Mouse (Mus musculus): ENCODE data around the gene Smpd4.
"Not testable (repeated sequence)": the region's sequence is repeated elsewhere in the genome, so short reads cannot be mapped to it uniquely, and the experiment has no call there.

Smpd4 gene

DNA sequence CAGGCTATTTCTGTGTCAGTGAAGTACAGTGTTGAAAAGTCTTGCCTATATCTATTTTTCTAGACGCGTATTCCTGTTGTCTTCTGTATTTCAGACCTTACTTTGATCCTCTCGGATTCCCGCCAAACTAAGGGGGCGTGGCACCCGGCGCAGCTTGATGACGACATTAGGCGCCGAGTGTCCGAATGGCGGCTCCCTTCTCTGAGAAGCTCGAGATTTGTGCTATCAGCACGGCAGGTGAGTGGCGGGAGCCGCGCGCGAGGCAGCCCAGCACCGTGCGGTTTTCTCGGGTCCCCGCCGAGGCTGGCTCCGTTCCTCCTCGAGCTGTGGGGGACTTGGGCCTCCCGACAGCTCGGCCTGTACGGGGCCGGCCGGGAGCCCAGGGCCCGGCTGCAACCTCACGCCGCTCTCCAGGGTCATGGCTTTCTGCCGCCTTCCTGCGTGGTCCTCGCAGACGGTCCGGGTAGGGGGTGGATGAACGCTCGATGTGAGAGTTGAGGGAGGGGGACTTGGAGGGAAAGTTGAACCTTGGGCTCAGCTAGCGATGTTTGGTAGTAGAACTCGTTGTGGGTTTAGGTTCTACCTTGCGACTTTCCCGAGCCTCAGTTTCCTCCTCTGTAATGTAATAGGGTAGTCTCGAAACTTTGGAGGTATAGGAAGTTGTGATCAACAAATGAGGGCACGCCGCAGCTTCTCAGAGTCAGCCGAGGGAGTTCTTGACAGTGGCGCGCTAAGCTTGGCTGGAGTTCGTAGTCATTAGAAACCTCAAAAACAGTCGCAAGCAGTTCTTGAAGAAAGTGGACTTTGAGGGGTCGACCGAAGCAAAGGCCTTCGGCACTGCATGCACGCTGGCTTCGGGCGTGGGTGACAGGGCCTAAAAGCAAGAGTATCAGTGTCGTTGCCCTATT is at the start of gene Smpd4:
TSS of gene Smpd4 (plus strand) at position 157 of the 908 bp plus-strand sequence.
- peak; percentile 93 for DNase-seq (ENCODE audit: low read depth)

DNA sequence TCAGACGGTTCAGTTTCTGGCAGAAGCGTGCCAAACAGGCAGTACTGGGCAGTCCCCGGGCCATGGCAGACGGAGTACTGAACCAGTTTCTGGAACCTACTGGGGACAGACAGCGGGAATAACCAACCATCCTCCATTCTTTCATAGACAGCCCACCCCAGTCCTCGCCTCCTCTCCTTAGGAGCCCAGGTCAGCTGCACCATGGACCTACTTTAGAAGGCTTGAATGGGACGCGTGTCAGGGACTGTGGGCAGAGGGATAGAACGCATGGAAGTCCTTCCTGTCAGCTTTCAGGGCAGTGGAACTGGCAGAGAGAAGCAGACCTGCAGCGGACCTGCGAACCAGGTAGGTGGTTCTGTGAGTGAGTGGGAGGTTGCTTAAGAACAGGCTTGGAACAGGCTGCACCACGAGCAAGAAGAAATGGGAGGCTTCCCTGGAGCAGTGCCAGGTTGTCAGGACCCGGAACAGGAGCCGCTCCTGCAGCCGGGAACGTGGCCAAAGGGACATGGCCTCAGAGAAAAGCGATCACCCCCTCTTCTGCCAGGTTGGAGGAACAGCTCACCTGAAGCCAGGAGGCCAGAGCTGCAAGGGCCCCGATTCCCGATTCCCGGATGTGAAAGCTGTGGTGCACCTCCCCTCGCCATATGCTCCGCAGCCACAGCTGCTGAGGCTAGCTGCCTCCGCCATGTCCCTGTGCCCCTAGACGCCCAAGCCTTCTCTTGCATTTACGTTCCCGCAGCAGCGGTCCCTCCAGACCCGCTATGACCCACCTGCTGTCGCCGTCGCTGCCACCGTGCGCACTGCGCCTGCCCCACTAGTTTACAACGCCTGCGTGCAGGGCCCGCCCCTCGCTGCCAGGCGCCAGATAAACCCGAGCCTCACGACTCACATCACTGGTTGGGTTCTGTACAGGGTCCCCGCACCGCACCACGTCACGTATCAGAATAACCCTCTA is 43.0 kb upstream of the Smpd4 start:
- DNase-seq (ENCODE audit: low read depth), result no peak

DNA sequence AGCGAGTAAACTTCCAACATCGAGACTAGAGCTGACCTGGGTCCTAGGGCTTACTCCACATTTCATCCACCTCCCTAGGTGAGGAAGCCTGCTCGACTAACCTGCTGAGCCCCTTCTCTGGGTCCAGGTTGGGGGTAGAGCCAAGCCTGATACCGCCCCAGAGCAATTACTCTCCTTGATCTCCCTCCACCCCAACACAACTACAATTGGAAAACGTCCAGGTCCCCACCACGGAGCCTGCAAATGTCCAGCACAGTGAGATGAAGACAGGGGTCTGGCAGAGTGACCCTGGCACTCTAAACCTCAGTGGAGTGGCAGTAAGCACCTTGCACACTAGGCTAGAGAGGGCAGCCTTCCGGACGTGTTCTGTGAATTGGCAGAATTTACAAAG is 42.3 kb upstream of the Smpd4 start:
- no peak for DNase-seq (ENCODE audit: low read depth)

DNA sequence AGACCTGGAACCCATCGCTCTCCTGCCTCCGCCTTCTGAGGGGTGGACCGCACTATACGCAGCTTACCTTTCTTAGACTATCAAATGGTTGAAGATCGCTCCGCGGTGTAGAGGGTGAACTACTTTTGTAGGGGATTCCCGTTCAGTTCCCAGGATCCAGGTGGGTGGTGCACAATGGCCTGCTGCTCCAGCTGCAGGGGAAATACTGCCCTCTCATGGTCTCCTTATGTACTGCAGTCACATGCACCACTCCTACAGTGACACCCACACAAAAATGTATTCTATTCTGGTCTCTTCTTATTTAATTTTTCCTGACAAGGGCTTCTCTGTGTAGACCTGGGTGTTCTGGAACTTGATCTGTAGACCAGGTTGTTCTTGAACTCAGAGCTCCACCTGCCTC is 36.1 kb upstream of the Smpd4 start, which contains the start of gene Slc7a4:
TSS of gene Slc7a4 (minus strand) at position 151 of the 400 bp plus-strand sequence.
- DNase-seq (ENCODE audit: low read depth), result peak; percentile 42

DNA sequence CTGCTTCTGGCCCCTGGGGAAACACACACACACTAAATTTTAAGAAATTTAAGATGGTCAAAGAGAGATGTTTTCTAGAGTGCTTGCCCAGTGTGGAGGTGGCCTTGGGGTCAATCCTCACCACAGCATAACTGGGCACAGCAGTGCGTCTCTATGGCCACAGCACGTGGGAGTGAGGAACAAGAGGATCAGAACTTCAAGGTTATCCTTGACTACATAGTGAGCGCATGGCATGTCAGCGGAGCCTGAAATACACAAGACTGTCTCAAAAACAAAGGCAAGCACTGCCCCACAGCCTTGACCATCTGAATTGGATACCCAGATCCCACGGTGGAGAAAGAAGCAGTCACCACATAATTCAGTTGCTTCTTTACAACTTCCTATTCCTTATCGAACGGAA is 34.6 kb upstream of the Smpd4 start:
- no peak for DNase-seq (ENCODE audit: low read depth)

DNA sequence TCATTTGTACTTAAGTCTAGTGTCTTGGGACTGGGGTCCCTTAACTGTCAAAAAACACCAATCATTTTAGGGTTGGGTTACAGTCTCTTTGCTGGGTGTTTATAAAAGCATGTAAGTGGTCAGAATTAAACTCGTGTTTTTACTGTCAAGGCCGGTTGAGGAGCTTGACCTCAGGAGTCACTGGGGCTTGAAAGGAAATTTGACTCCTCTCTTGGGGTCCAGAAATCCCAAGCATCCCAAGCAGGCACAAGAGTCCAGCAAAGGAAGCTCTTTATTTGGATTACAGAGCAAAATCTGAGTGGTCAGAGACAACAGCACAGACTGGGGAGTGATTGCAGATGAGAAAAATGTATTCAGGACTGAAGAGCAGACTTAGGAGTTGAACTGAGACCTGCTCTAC is 28.4 kb upstream of the Smpd4 start:
- no peak for DNase-seq (ENCODE audit: low read depth)

DNA sequence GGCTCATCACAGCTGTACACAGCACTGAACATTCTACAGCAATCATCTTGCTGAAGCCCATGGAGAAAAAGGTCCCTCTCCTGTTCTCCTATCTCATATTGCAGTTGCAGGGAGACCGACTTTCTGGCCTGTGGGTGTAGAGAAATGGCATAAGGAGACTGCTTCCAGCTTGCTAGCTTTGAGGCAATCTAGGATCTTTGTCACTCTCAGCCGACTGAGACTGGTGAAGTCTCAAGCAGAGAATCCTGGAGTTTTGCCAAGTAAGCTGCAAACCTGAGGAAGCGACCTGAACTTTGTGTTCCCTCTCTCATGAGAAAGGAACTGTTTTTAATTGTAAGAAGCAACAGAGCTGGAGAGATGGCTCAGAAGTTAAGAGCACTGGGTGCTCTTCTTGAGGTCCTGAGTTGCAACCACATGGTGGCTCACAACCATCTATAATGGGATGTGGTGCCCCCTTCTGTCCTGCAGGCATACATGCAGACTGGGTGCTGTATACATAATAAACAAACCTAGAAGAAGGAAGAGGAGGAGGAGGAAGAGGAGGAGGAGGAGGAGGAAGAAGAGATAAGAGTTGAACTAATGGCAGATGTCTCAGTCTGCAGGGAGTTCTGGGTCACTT is 18.1 kb upstream of the Smpd4 start:
- no peak for DNase-seq (ENCODE audit: low read depth)

DNA sequence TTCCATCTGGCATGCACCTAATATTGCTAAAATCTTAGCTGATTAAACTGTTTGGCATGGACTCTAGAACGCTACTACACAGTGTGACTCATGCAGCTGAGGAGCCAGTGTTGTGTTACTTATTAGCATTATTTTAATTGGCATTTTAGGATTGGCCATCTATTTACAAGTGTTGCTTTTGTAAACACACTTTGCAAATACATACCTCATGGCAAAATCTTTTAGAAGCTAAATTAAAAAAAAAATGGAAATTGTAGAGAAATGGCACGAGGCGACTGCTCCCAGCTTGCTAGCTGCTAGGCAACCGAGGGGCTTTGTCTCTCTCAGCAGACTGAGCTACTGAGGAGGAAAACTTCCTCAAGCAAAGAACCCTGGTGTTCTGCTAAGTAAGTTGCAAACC is 14.2 kb upstream of the Smpd4 start:
- no peak for DNase-seq (ENCODE audit: low read depth)

DNA sequence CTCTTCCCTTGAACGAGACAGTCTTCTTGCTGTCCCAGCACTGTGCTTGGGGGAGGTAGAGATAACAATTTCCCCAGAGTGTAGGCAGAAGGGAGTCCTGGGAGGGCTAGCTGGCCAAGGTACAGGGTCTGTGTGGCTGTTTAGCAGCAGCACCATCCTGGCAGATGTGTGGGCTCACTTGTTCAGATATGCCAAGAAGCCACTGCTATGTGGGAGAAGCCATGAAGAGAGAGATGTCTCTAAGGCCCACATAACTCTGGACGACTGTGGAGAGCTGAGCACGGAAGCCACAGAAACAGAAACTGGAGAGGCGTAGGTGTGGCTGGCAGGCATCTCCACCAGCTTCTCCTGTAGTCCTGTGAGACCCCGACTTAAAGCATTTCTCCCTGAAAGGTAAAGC is 13.5 kb upstream of the Smpd4 start:
- no peak for DNase-seq (ENCODE audit: low read depth)

DNA sequence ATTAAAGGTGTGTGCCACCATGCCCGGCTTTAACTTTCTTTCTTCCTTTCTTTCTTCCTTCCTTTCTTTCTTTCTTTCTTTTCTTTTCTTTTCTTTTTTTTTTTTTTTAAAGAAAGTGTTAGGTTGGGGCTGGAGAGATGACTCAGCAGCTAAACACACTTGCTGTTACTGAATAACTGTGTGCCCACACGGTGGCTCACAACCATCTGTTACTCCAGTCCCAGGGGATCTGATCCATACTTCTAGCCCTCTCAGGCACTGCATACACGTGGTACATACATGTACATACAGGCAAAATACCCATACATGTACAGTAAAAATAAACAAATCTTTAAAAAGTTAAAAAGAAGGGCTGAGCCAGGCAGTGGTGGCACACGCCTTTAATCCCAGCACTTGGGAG is 7.8 kb upstream of the Smpd4 start:
- DNase-seq (ENCODE audit: low read depth), result no peak

DNA sequence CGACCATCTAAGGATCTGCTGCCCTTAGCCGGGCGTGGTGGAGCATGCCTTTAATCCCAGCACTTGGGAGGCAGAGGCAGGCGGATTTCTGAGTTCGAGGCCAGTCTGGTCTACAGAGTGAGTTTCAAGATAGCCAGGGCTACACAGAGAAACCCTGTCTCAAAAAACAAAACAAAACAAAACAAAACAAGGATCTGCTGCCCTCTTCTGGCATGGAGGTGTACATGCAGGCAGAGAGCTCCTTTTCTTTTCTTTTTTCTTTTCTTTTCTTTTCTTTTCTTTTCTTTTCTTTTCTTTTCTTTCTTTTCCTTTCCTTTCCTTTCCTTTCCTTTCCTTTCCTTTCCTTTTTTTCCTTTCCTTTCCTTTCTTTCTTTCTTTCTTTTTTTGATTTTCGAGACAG is 4.4 kb upstream of the Smpd4 start:
- DNase-seq (ENCODE audit: low read depth), result not testable (repeated sequence)

DNA sequence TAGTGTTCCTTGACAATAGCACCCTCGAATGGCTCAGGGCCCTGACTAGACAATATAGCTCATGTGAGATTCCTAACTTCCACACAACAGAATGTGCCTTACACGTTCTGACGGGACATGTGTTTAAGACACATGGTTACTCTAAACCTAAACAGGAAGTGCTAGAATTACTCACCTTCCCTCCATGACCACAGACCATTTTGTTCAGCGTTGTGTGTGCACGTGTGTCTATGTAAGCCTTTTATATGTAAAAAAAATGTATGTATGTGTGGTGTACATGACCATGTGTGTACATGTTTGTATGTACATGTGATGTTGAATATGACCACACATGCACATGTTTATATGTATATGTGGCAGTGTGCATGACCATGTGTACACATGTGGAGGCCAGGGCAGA is 2.9 kb upstream of the Smpd4 start:
- DNase-seq (ENCODE audit: low read depth), result no peak

DNA sequence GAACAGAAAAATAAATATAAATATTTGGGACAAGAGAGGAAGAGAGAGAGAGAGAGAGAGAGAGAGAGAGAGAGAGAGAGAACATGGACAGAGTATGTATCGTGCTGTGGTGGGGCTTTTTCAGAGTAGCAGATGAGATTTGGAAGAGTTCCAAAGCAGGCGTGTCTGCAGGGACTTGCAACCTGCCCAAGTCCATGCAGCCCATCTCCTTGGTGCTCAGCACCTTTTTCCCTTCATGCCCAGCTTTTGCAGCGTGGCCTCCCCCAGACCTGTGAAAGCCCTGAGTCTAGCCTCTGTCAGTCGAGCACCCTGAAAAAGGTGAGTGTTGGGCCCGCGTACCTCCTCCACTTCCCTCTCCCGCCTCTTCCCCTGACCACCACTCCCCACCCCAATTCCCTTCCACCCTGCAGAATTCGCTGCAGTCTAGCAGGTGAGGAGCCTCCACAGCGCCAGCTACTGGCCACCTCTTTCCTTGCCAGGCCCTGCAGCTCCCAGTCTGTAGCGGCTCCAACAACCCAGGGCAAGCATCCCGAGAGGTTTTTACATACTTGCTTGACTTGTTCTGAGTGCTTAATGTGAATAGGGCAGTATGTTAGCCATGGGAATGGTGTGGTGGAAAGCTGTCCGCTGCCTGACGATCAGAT is 1.1 kb upstream of the Smpd4 start:
- no peak for DNase-seq (ENCODE audit: low read depth)

DNA sequence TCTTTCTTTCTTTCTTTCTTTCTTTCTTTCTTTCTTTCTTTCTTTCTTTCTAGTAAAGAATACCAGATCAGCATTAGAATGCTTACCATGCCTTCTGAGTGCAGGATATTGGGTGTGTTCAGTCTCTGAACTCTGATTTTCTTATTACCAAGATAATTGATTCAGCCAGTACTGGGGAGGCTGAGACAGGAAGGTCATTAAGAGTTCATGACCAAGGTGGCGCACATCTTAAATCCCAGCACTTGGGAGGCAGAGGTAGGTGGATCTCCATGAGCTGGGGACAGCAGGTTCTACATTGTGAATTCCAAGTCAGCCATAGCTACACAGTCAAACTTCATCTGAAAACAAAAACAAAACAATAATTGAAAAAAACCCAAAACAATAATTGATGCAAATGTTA is 2.8 kb downstream of the Smpd4 start:
- DNase-seq (ENCODE audit: low read depth), result no peak

DNA sequence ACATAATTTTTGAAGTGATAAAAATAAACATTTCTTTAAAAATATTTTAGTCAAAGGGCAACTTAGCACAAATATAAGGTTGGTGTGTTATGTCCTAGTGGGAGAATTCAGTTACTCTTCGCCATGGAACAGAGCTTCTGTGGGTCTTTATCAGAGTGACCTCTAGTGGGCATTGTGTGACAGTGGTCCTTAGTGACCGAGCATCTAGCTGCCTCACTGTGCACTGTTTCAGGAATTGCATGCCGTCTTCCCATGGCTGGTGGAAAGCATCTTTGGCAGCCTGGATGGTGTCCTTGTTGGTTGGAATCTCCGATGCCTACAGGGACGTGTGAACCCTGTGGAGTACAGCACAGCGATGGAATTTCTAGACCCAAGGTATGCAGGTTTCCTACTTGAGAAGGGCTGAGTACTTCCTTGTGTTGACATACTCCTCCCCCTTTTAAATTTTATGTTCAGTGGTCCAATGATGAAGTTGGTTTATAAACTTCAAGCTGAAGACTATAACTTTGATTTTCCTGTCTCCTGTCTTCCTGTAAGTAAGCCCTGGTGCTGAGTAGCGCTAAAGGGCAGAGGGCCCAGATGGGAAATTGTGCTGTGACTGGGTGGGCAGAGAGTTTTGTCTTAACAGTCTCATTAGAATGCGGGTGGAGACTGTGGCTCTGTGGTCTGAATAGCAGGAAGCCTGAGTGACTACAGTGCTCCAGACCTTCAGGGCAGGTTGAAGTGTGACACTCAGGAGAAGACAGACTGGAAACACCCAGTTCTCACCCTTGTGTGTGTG is 6.5 kb downstream of the Smpd4 start:
- DNase-seq (ENCODE audit: low read depth), result no peak

DNA sequence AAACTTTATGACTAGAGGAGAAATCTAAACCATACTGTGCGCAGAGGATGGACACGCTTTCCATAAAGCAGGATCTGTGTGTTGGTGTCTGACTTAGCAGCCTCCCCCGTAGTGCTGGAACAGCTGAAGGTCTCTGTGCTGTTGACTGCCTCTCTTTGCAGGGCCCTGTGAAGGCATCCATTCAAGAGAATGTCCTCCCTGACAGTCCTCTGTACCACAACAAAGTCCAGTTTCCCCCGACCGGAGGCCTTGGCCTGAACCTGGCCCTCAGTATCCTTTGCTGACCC is 7.1 kb downstream of the Smpd4 start:
- no peak for DNase-seq (ENCODE audit: low read depth)

DNA sequence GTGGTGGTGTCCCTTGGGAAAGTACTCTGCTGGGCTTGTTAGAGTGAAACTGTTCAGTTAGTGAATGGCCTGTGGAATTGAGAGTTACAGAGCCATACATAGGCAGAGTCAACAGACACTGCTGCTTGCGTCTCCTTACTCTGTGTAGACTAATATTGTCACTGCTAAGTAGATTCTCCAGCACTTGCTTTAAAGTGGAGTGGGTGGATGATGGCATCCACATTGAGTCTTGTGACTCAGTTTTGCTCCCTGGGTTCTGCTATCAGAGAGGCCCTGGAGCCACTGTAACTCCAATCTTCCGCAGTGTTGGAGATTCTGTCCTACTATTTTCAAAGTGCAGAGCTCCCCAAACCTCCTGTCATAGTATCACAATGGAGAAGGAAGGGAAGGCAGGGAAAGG is 13.4 kb downstream of the Smpd4 start:
- DNase-seq (ENCODE audit: low read depth), result no peak

DNA sequence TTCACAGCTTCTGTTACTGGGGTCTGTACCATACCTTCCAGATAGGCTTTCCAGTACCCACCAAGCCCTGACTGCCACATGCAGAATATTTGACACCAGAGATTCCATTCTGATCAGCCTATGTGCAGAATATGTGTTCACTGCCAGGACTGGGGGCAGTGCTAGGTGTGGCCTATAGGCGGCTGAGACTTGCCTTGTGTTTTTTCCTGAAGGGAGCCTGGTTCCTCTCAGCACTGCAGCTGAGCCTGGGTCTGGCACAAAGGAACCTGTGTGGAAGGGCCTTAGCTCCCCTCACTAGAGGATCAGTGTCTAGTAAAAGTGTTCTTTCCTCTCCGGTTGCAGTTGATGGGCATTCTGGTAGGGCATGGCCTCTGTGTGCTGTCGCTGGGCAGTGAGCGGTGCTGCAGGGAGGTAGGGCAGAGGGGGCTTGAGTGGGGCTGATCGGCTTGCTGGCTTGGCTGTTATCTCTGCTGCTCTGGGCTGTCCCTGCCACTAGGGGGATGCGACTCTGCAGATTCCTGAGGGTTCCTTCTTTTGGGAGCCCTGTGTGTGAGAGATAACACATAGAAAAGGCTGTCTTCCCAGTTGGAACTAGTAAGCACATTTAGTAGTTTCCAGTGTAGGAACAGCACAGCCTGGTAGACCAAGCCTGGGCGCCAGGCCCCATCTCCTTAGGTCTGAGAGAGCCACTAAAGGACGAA is 14.5 kb downstream of the Smpd4 start:
- DNase-seq (ENCODE audit: low read depth), result no peak

DNA sequence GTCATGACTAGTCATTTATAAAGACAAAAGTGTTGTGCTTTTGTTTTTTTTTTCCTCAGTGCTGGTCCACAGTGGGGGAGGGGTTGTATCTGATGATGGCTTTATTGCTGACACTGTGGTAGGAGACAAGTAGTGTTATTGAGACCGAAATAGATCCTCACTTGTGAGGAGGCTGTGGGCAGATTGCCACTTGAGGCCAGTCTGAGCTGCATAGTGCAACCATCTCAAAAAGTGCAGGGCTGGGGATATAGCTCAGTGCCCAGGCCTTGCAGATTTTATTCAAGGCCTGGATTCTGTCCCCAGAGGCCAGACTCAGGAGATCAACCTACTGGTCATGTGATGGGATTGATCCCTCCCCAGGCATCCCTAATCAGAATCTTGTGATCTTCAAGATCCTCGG is 17.8 kb downstream of the Smpd4 start:
- peak; percentile 28 for DNase-seq (ENCODE audit: low read depth)

DNA sequence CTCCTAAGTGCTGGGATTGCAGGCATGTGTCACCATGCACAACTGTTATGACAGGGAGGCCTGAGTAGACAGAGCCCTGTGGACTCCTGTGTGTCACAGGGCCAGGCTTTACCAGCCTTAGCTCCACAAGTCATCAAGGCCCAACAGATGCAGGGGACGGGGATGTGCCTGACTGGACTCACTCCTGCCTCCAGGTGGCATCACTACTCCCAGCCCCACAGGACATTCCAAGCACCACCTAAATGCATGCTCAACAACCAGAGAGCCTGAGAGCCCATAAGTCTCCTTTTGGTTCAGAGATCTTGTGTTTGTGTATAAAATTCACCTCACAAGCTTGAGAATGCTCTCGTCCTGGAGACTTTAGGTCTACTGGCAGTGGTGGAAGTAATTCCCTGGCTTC is 18.5 kb downstream of the Smpd4 start:
- no peak for DNase-seq (ENCODE audit: low read depth)
